Mouse (Mus musculus): ENCODE data around the gene Krtap17-1. TPM values are rescaled to one million over a fixed set of nuclear protein-coding genes. Genes with fewer than 3 reads are reported as not detected.

The Krtap17-1 gene
- not detected in 2 replicates for polyA plus RNA-seq (2011; ENCODE audit: insufficient read depth, insufficient read length, low replicate concordance, missing spikeins)

- 36% methylated on average over 26 of the region's 26 CpGs for WGBS
- no peak for TF ChIP-seq POLR2A (IDR thresholded peaks at IDR 0.05; ENCODE audit: borderline replicate concordance, control insufficient read depth, low read depth, low read length)
- TF ChIP-seq CTCF (IDR thresholded peaks at IDR 0.05; ENCODE audit: control insufficient read depth, insufficient read depth, low read length) = no peak
- H3K4me1 ChIP-seq (ENCODE audit: control insufficient read depth, insufficient read depth, low read length) = no peaks in the 10 kb centered on the region; the same call in 1 of the 2 replicates
- H3K4me3 ChIP-seq (replicated peaks; ENCODE audit: control insufficient read depth, low read depth, low read length) = no peak within 1 kb of the TSS
- no peak within 1 kb of the TSS for H3K27ac ChIP-seq (ENCODE audit: control insufficient read depth, insufficient read depth, low read depth, low read length, poor library complexity)
These were observed at the start of gene Krtap17-1 for GRCm38 (mm10) chr11:99993620-99994383. Krtap17-1 (minus strand) TSS chr11:99993994.

GRCm38 (mm10) chr11:100041454-100041853, 47.7 kb upstream of the Krtap17-1 start, which contains the start of gene Krt34:
Krt34 (minus strand) TSS chr11:100041554.
- WGBS = 80% methylated on average over 6 of the region's 6 CpGs
- H3K4me3 ChIP-seq (replicated peaks; ENCODE audit: control insufficient read depth, low read depth, low read length) = no peak within 1 kb of the TSS
- H3K27ac ChIP-seq (ENCODE audit: control insufficient read depth, insufficient read depth, low read depth, low read length, poor library complexity) = no peak within 1 kb of the TSS
- TF ChIP-seq CTCF (IDR thresholded peaks at IDR 0.05; ENCODE audit: control insufficient read depth, insufficient read depth, low read length) = no peak
- TF ChIP-seq POLR2A (IDR thresholded peaks at IDR 0.05; ENCODE audit: borderline replicate concordance, control insufficient read depth, low read depth, low read length) = no peak
- H3K4me1 ChIP-seq (ENCODE audit: control insufficient read depth, insufficient read depth, low read length) = no peaks in the 10 kb centered on the region

DNA sequence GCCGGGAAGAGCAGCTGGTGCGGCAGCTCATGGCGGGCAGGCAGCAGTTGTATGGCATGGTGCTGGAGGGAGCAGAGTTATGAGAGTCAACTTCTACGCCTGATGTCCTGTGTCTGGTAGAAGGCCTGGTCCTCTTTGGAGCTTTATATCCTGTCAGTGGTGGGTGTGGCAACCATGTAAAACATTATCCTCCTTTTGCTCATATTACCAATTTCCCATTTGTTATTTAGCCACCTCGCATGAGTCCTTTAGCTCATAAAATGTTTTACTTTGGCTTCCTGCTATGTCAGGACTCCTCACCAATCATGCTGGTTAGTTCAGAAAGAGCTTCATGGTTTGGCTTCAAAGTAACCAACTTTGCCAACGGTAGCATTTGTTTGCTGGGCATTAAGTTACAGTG, 36.0 kb upstream of the Krtap17-1 start, which contains the start of gene Krt33b:
TSS of gene Krt33b (minus strand) at position 101 of the 400 bp plus-strand sequence.
- TF ChIP-seq CTCF (IDR thresholded peaks at IDR 0.05; ENCODE audit: control insufficient read depth, insufficient read depth, low read length) = no peak
- no peak for TF ChIP-seq POLR2A (IDR thresholded peaks at IDR 0.05; ENCODE audit: borderline replicate concordance, control insufficient read depth, low read depth, low read length)
- Histone ChIP-seq H3K4me1 (ENCODE audit: control insufficient read depth, insufficient read depth, low read length) (no peaks in the 10 kb centered on the region), H3K4me3 (replicated peaks; ENCODE audit: control insufficient read depth, low read depth, low read length) (no peak within 1 kb of the TSS), H3K27ac (ENCODE audit: control insufficient read depth, insufficient read depth, low read depth, low read length, poor library complexity) (no peak within 1 kb of the TSS)
- WGBS = 72% methylated on average over 6 of the region's 6 CpGs

- WGBS = 78% methylated on average over 5 of the region's 5 CpGs
- Histone ChIP-seq H3K4me3 (replicated peaks; ENCODE audit: control insufficient read depth, low read depth, low read length) (no peak overlapping the region), H3K27ac (ENCODE audit: control insufficient read depth, insufficient read depth, low read depth, low read length, poor library complexity) (no peak overlapping the region), H3K4me1 (ENCODE audit: control insufficient read depth, insufficient read depth, low read length) (no peaks in the 10 kb centered on the region)
- TF ChIP-seq POLR2A (IDR thresholded peaks at IDR 0.05; ENCODE audit: borderline replicate concordance, control insufficient read depth, low read depth, low read length) (no peak), CTCF (IDR thresholded peaks at IDR 0.05; ENCODE audit: control insufficient read depth, insufficient read depth, low read length) (no peak)
These were observed 27.6 kb upstream of the Krtap17-1 start for GRCm38 (mm10) chr11:100021438-100021837.

DNA sequence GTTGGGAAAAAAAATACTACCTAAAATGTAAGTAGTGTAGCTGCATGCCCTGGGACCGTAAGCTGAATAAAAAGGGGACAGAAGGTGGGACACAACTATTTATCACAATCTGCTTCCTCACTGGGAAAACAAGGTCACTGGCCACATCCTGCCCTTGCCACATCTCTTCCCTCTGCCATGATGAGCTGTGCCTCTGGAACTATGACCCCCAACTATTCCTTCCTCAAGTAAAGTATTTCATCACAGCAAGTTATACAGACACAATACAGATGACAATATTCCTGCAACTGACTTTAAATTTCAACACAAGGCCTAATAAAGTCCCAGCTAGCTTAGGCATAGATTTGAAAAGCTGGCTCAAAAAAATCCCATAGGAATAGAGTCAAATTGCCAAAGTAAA, 25.7 kb upstream of the Krtap17-1 start:
- Histone ChIP-seq H3K27ac (ENCODE audit: control insufficient read depth, insufficient read depth, low read depth, low read length, poor library complexity) (no peak overlapping the region), H3K4me1 (ENCODE audit: control insufficient read depth, insufficient read depth, low read length) (no peaks in the 10 kb centered on the region), H3K4me3 (replicated peaks; ENCODE audit: control insufficient read depth, low read depth, low read length) (no peak overlapping the region)
- 53% methylated on average over 1 of the region's 1 CpGs for WGBS
- TF ChIP-seq CTCF (IDR thresholded peaks at IDR 0.05; ENCODE audit: control insufficient read depth, insufficient read depth, low read length) = no peak
- TF ChIP-seq POLR2A (IDR thresholded peaks at IDR 0.05; ENCODE audit: borderline replicate concordance, control insufficient read depth, low read depth, low read length) = no peak

GRCm38 (mm10) chr11:100016112-100016511, 22.3 kb upstream of the Krtap17-1 start, which contains the start of gene Krt33a:
Krt33a (minus strand) TSS chr11:100016212.
- no peak within 1 kb of the TSS for H3K27ac ChIP-seq (ENCODE audit: control insufficient read depth, insufficient read depth, low read depth, low read length, poor library complexity)
- H3K4me3 ChIP-seq (replicated peaks; ENCODE audit: control insufficient read depth, low read depth, low read length) = no peak within 1 kb of the TSS
- no peaks in the 10 kb centered on the region for H3K4me1 ChIP-seq (ENCODE audit: control insufficient read depth, insufficient read depth, low read length)
- 66% methylated on average over 4 of the region's 4 CpGs for WGBS
- no peak for TF ChIP-seq CTCF (IDR thresholded peaks at IDR 0.05; ENCODE audit: control insufficient read depth, insufficient read depth, low read length)
- no peak for TF ChIP-seq POLR2A (IDR thresholded peaks at IDR 0.05; ENCODE audit: borderline replicate concordance, control insufficient read depth, low read depth, low read length)

DNA sequence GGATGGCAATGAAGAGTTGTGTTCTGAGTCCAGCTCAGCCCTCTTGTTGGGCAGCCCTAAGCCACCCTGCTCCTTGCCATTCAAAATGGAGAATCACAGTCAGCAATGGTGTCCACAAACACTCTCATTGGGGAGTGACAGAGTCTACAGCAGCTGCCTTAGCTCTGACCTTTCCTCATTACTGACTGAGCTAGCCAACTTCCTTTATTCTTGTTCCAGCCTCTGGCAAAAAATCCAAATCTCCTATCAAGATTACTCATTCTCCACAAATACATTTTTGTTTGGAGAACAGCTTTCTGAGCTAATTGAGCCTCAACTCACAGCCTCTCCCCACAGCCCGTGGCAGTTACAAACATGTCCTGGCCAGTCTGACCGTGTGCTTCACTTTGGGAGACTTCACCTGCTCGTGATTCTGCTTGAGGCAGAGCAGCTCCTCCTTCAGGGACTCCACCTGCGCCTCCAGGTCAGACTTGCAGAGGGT, 19.9 kb upstream of the Krtap17-1 start:
- Histone ChIP-seq H3K27ac (ENCODE audit: control insufficient read depth, insufficient read depth, low read depth, low read length, poor library complexity) (no peak overlapping the region), H3K4me3 (replicated peaks; ENCODE audit: control insufficient read depth, low read depth, low read length) (no peak overlapping the region), H3K4me1 (ENCODE audit: control insufficient read depth, insufficient read depth, low read length) (no peaks in the 10 kb centered on the region)
- 67% methylated on average over 4 of the region's 4 CpGs for WGBS
- TF ChIP-seq POLR2A (IDR thresholded peaks at IDR 0.05; ENCODE audit: borderline replicate concordance, control insufficient read depth, low read depth, low read length) (no peak), CTCF (IDR thresholded peaks at IDR 0.05; ENCODE audit: control insufficient read depth, insufficient read depth, low read length) (no peak)

DNA sequence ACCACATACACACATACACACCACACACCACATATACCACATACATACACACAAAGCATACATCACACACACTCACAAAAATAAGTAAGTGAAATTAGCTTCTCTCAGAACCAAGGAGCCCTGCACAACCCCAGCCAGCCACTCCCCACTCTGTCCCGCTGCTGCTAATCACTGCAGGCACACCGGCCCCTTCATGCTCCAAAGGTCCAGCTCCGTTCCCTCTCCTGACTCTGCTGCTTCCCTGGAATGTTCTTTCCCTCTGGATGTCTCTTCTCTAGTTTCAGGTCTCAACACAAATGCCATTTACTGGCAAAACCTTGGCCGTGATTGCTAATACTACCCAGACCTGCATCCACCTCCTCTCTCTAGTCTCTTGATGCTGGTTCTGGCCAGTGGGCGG, 16.9 kb upstream of the Krtap17-1 start:
- Histone ChIP-seq H3K4me3 (replicated peaks; ENCODE audit: control insufficient read depth, low read depth, low read length) (no peak overlapping the region), H3K27ac (ENCODE audit: control insufficient read depth, insufficient read depth, low read depth, low read length, poor library complexity) (no peak overlapping the region), H3K4me1 (ENCODE audit: control insufficient read depth, insufficient read depth, low read length) (no peaks in the 10 kb centered on the region)
- 66% methylated on average over 5 of the region's 5 CpGs for WGBS
- no peak for TF ChIP-seq POLR2A (IDR thresholded peaks at IDR 0.05; ENCODE audit: borderline replicate concordance, control insufficient read depth, low read depth, low read length)
- no peak for TF ChIP-seq CTCF (IDR thresholded peaks at IDR 0.05; ENCODE audit: control insufficient read depth, insufficient read depth, low read length)

All from bone marrow, adult 2 months (tissue).